Mouse (Mus musculus) megakaryocyte-erythroid progenitor cell, adult 5-6 weeks (primary cell): ENCODE data around the gene Bach1. TPM values are rescaled to one million over a fixed set of nuclear protein-coding genes. Genes with fewer than 3 reads are reported as not detected.

Experiments used
- ATAC-seq: replicated peaks from 2 replicates; pipeline ENCODE4 v1.8.0; 2016; ENCODE audit warnings: mild to moderate bottlenecking, inconsistent platforms; ENCODE audit not compliant: severe bottlenecking, poor library complexity, low FRiP score, low TSS enrichment
- total RNA-seq, 2 experiments: library from RNA; stranded (forward) in 1 of 2; stranded (reverse) in 1 of 2; fragments of 200-1000, 215-1000 nt in 1 of 2; fragments of >200 nt in 1 of 2; fragmentation: Nextera tagmentation in 1 of 2; gene quantifications; 2 replicates each; pipeline ENCODE4 v1.2.3; 2014 to 2017

Gene Bach1
- total RNA-seq, 2 experiments from 2014 or later, result 16.2 to 27.1 TPM

GRCm38 (mm10) chr16:87728703-87729102 lies 30.0 kb downstream of the Bach1 start:
- ATAC-seq, result no peak

GRCm38 (mm10) chr16:87729469-87729868 lies 30.7 kb downstream of the Bach1 start:
- no peak for ATAC-seq

GRCm38 (mm10) chr16:87734868-87735381 lies 36.2 kb downstream of the Bach1 start:
- ATAC-seq, result no peak

GRCm38 (mm10) chr16:87736106-87736505 lies 37.4 kb downstream of the Bach1 start:
- ATAC-seq, result no peak

GRCm38 (mm10) chr16:87737296-87737695 lies 38.6 kb downstream of the Bach1 start:
- ATAC-seq, result no peak

- peak; percentile 80 for ATAC-seq
Observed at GRCm38 (mm10) chr16:87737842-87738639, 39.3 kb downstream of the Bach1 start.

GRCm38 (mm10) chr16:87741034-87741715 lies 42.4 kb downstream of the Bach1 start:
- no peak for ATAC-seq

- no peak for ATAC-seq
Observed at GRCm38 (mm10) chr16:87743661-87744060, 44.9 kb downstream of the Bach1 start.

- ATAC-seq, result no peak
Observed at GRCm38 (mm10) chr16:87744338-87744737, 45.6 kb downstream of the Bach1 start.

- ATAC-seq, result no peak
Observed at GRCm38 (mm10) chr16:87745192-87745945, 46.6 kb downstream of the Bach1 start.

- peak; percentile 92 for ATAC-seq
Observed at GRCm38 (mm10) chr16:87746728-87747127, 48.0 kb downstream of the Bach1 start.

GRCm38 (mm10) chr16:87751243-87751642 lies 52.5 kb downstream of the Bach1 start:
- no peak for ATAC-seq

GRCm38 (mm10) chr16:87752482-87752881 lies 53.7 kb downstream of the Bach1 start:
- ATAC-seq, result no peak

GRCm38 (mm10) chr16:87754858-87755257 lies 56.1 kb downstream of the Bach1 start:
- ATAC-seq, result peak; percentile 90

- no peak for ATAC-seq
Observed at GRCm38 (mm10) chr16:87755915-87756314, 57.2 kb downstream of the Bach1 start.

GRCm38 (mm10) chr16:87758016-87758415 lies 59.3 kb downstream of the Bach1 start:
- ATAC-seq, result no peak

GRCm38 (mm10) chr16:87764668-87765109 lies 65.9 kb downstream of the Bach1 start:
- no peak for ATAC-seq

GRCm38 (mm10) chr16:87765984-87766383 lies 67.2 kb downstream of the Bach1 start:
- ATAC-seq, result no peak

GRCm38 (mm10) chr16:87770576-87770975 lies 71.8 kb downstream of the Bach1 start:
- no peak for ATAC-seq

GRCm38 (mm10) chr16:87771926-87772325 lies 73.2 kb downstream of the Bach1 start:
- ATAC-seq, result no peak
